ENCODE assay signal across 10 mouse cellular contexts in genomic region chr10:59089861-59090621, GRCm38 (mm10).
DNase-seq lines count a peak whose midpoint lies in the region; ATAC-seq and TF ChIP-seq lines count a peak whose summit lies in the region.
"Had no signal": no experiment of that assay in that cellular context is flagged by ENCODE, and none has a peak within 500 bp of the region (broad histone marks: within the 10 kb centered on the region; RNA-seq: fewer than 3 reads in every experiment).

No protein-coding gene starts in this region.

- no peak overlapping the region for H3K4me3 ChIP-seq in limb, embryonic 14.5 days (replicated peaks; ENCODE audit: low read length)
- no peak overlapping the region for H3K4me3 ChIP-seq in limb, embryonic 10.5 days
- H3K4me3 ChIP-seq: lung, embryonic 15.5 days had no signal

- no peak overlapping the region for H3K27ac ChIP-seq in limb, embryonic 14.5 days (replicated peaks; ENCODE audit: low read depth, low read length)
- H3K27ac ChIP-seq in limb, embryonic 10.5 days, result no peak overlapping the region
- H3K27ac ChIP-seq: lung, embryonic 15.5 days had no signal

- no peak overlapping the region for H3K9ac ChIP-seq in limb, embryonic 14.5 days (ENCODE audit: low read depth, low read length, severe bottlenecking)
- H3K9ac ChIP-seq: lung, embryonic 15.5 days had no signal

- DNase-seq in limb, embryonic 14.5 days (ENCODE audit: low spot score), result peak; percentile 27
- no peak for DNase-seq in limb, embryonic 10.5 days (ENCODE audit: low spot score)
- peak; percentile 61 for DNase-seq in heart, postnatal 4 days
- peak; percentile 64 to 86 for DNase-seq in left cerebral cortex, postnatal 14 days (ENCODE audit: low spot score in 2 of 2)
- DNase-seq in right cerebral cortex, postnatal 14 days, result peak; percentile 28
- DNase-seq in cerebellum, adult 9-11 months, result no peak
- no peak for DNase-seq in thymus, adult 18-20 months
- no peak for DNase-seq in spleen, adult 12 weeks (ENCODE audit: low spot score)

- no peaks in the 10 kb centered on the region for H3K27me3 ChIP-seq in limb, embryonic 14.5 days (ENCODE audit: control insufficient read depth, insufficient read depth, low read length)
- no peaks in the 10 kb centered on the region for H3K27me3 ChIP-seq in limb, embryonic 10.5 days (ENCODE audit: low read depth, poor library complexity, severe bottlenecking)
- H3K27me3 ChIP-seq: lung, embryonic 15.5 days had no signal

- no peaks in the 10 kb centered on the region for H3K36me3 ChIP-seq in limb, embryonic 14.5 days (ENCODE audit: control insufficient read depth, insufficient read depth, low read length)
- H3K36me3 ChIP-seq in limb, embryonic 10.5 days, result no peaks in the 10 kb centered on the region
- H3K36me3 ChIP-seq: lung, embryonic 15.5 days had no signal

- WGBS in limb, embryonic 14.5 days, result 73% methylated on average over 14 of the region's 14 CpGs
- 84% methylated on average over 14 of the region's 14 CpGs for WGBS in limb, embryonic 10.5 days

- H3K4me1 ChIP-seq in limb, embryonic 14.5 days (ENCODE audit: control insufficient read depth, insufficient read depth, low read length), result no peaks in the 10 kb centered on the region
- no peaks in the 10 kb centered on the region for H3K4me1 ChIP-seq in limb, embryonic 10.5 days

- ATAC-seq in limb, embryonic 14.5 days (ENCODE audit: low FRiP score, low read depth), result no peak
- ATAC-seq: Patski had no signal

- no peak for TF ChIP-seq POLR2A in limb, embryonic 14.5 days (IDR thresholded peaks at IDR 0.05; ENCODE audit: borderline replicate concordance, extremely low read depth, insufficient read depth, insufficient read length)

- intact Hi-C loops in left cerebral cortex, postnatal 14 days (cut with DNase I), result no loop called here

- H3K4me2 ChIP-seq in limb, embryonic 14.5 days (replicated peaks; ENCODE audit: low read depth, low read length, severe bottlenecking), result no peak overlapping the region
- H3K4me2 ChIP-seq: lung, embryonic 15.5 days had no signal

- H3K9me3 ChIP-seq in limb, embryonic 14.5 days (ENCODE audit: control insufficient read depth, low read length), result no peaks in the 10 kb centered on the region
- H3K9me3 ChIP-seq in limb, embryonic 10.5 days (replicated peaks), result no peaks in the 10 kb centered on the region
- H3K9me3 ChIP-seq: lung, embryonic 15.5 days had no signal

Comparison
In these comparisons a context has a peak if more than half of its experiments do, and no peak if none do; other contexts are left out.
1. DNase-seq: peak in limb, embryonic 14.5 days (single experiment), heart, postnatal 4 days (single experiment), left cerebral cortex, postnatal 14 days (2 of 2) and right cerebral cortex, postnatal 14 days (single experiment); none in limb, embryonic 10.5 days (single experiment), cerebellum, adult 9-11 months (single experiment), thymus, adult 18-20 months (0 of 2) and spleen, adult 12 weeks (single experiment).